Mouse (Mus musculus): ENCODE results near the gene Lonp2.

The Lonp2 gene

GRCm38 (mm10) chr8:86707873-86708272, 84.0 kb downstream of the Lonp2 start:
- in situ Hi-C loops (cut with MboI, MseI), result loop anchor here (5.0 kb wide), 1 partner anchor 51 kb away; no protein-coding TSS in a partner anchor

- in situ Hi-C loops (cut with MboI, MseI), result no loop called here
These were observed 88.8 kb downstream of the Lonp2 start for GRCm38 (mm10) chr8:86712594-86712993.

- in situ Hi-C loops (cut with MboI, MseI), result no loop called here
These were observed 89.8 kb downstream of the Lonp2 start for GRCm38 (mm10) chr8:86713407-86714188.

- in situ Hi-C loops (cut with MboI, MseI), result no loop called here
These were observed 94.6 kb downstream of the Lonp2 start for GRCm38 (mm10) chr8:86718332-86718994.

- in situ Hi-C loops (cut with MboI, MseI), result no loop called here
These were observed 95.5 kb downstream of the Lonp2 start for GRCm38 (mm10) chr8:86719368-86719767.

GRCm38 (mm10) chr8:86720756-86721459, 97.1 kb downstream of the Lonp2 start:
- in situ Hi-C loops (cut with MboI, MseI), result no loop called here

- in situ Hi-C loops (cut with MboI, MseI), result no loop called here
These were observed 97.6 kb downstream of the Lonp2 start for GRCm38 (mm10) chr8:86721490-86721889.

- in situ Hi-C loops (cut with MboI, MseI), result no loop called here
These were observed 103.1 kb downstream of the Lonp2 start for GRCm38 (mm10) chr8:86726959-86727358.

- in situ Hi-C loops (cut with MboI, MseI), result no loop called here
These were observed 104.5 kb downstream of the Lonp2 start for GRCm38 (mm10) chr8:86728224-86728950.

- in situ Hi-C loops (cut with MboI, MseI), result no loop called here
These were observed 106.5 kb downstream of the Lonp2 start for GRCm38 (mm10) chr8:86730303-86730702.

GRCm38 (mm10) chr8:86730860-86731259, 107.0 kb downstream of the Lonp2 start:
- in situ Hi-C loops (cut with MboI, MseI), result no loop called here

GRCm38 (mm10) chr8:86734171-86734570, 110.3 kb downstream of the Lonp2 start:
- in situ Hi-C loops (cut with MboI, MseI), result no loop called here

GRCm38 (mm10) chr8:86734954-86735353, 111.1 kb downstream of the Lonp2 start:
- in situ Hi-C loops (cut with MboI, MseI), result no loop called here

GRCm38 (mm10) chr8:86735446-86736111, 111.7 kb downstream of the Lonp2 start:
- in situ Hi-C loops (cut with MboI, MseI), result no loop called here

- in situ Hi-C loops (cut with MboI, MseI), result loop anchor here (10.0 kb wide), 1 partner anchor 116 kb away; the partner anchor contains the start of gene Lonp2
These were observed 117.1 kb downstream of the Lonp2 start for GRCm38 (mm10) chr8:86740899-86741298.

- in situ Hi-C loops (cut with MboI, MseI), result loop anchor here (10.0 kb wide), 1 partner anchor 117 kb away; the partner anchor contains the start of gene Lonp2
These were observed 117.8 kb downstream of the Lonp2 start for GRCm38 (mm10) chr8:86741627-86742026.

- in situ Hi-C loops (cut with MboI, MseI), result loop anchor here (10.0 kb wide), 1 partner anchor 118 kb away; the partner anchor contains the start of gene Lonp2
These were observed 118.9 kb downstream of the Lonp2 start for GRCm38 (mm10) chr8:86742605-86743345.

GRCm38 (mm10) chr8:86744313-86745220, 120.7 kb downstream of the Lonp2 start:
- in situ Hi-C loops (cut with MboI, MseI), result loop anchor here (10.0 kb wide), 1 partner anchor 120 kb away; the partner anchor contains the start of gene Lonp2
